Mouse (Mus musculus): ENCODE measurements around the gene Plekha5.
"Not testable (repeated sequence)": the region's sequence is repeated elsewhere in the genome, so short reads cannot be mapped to it uniquely, and the experiment has no call there.

The Plekha5 gene

DNA sequence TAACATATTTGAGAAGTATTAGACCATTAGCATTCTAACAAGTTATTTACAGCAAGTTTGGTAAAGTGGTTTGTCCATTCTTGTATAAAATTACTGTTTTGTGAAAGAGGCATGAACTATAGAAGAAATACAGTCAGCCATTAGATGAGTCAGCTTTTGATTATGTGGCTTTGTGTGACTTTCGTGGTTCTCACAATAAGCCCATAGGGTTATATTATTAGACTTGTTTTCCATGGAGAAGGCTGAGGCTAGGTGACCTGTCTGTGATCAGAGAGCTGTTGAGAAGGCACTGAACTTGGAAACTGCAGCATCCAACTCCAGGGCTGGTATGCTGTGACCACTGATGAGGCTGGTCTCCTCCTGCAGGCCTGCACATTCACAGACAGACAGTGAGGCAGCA is 88.2 kb downstream of the Plekha5 start:
- in situ Hi-C loops (cut with MboI; ENCODE audit: low pct_unique_long_range_greater_than_20kb in 1 of 2, low sequenced_read_pairs in 2 of 2, unreplicated experiment in 1 of 2), result no loop called here

GRCm38 (mm10) chr6:140512427-140512826 is 88.6 kb downstream of the Plekha5 start:
- in situ Hi-C loops (cut with MboI; ENCODE audit: low pct_unique_long_range_greater_than_20kb in 1 of 2, low sequenced_read_pairs in 2 of 2, unreplicated experiment in 1 of 2), result no loop called here

DNA sequence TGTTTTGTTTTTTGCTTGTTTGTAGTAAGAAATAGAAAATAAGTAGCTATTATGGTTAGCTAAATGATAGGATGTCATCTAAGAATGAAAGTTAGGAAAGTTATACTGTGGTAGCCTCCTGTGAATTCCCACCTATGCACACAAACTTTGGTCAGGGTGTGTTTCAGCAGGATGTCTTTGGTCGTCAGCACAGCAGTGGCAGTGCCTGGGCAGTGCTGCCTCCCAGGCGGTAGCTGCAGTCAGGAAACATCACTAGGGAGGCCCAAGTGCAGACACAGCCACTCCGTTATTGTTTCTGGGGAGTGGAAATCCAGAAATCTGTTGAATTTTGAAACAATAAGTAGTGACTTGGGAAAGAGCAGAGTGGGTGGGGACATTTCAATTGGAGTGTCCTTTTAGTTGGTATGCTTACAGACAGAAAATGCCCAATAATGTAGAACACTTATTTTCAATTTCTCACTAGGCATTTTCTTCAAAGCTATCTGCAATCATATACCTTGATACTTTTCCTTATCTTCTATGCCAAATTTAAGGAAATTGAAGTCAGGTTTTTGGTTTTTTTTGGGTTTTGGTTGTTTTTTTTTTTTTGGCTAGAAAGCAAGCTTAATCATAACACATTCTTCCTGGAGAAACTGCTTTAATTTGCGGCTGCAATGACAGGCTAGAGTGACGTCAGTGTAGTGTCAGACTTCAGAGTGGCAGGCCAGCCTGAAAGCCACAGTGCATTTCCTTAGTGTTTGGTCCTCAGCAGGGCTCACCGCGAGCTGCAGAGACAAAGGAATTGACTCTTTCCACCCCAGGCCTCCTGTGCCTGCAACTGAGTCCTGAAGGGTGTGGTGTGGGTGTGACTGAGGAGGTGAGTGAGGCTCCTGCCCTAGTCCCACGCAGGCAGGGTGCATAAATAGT is 90.6 kb downstream of the Plekha5 start:
- in situ Hi-C loops (cut with MboI; ENCODE audit: low pct_unique_long_range_greater_than_20kb in 1 of 2, low sequenced_read_pairs in 2 of 2, unreplicated experiment in 1 of 2), result no loop called here

- in situ Hi-C loops (cut with MboI; ENCODE audit: low pct_unique_long_range_greater_than_20kb in 1 of 2, low sequenced_read_pairs in 2 of 2, unreplicated experiment in 1 of 2), result no loop called here
Observed at GRCm38 (mm10) chr6:140515550-140515949, 91.7 kb downstream of the Plekha5 start.

GRCm38 (mm10) chr6:140516202-140516601 is 92.3 kb downstream of the Plekha5 start:
- in situ Hi-C loops (cut with MboI; ENCODE audit: low pct_unique_long_range_greater_than_20kb in 1 of 2, low sequenced_read_pairs in 2 of 2, unreplicated experiment in 1 of 2), result no loop called here

- in situ Hi-C loops (cut with MboI; ENCODE audit: low pct_unique_long_range_greater_than_20kb in 1 of 2, low sequenced_read_pairs in 2 of 2, unreplicated experiment in 1 of 2), result no loop called here
Observed at GRCm38 (mm10) chr6:140517188-140517587, 93.3 kb downstream of the Plekha5 start.

- in situ Hi-C loops (cut with MboI; ENCODE audit: low pct_unique_long_range_greater_than_20kb in 1 of 2, low sequenced_read_pairs in 2 of 2, unreplicated experiment in 1 of 2), result no loop called here
Observed at GRCm38 (mm10) chr6:140519019-140519418, 95.2 kb downstream of the Plekha5 start.

- in situ Hi-C loops (cut with MboI; ENCODE audit: low pct_unique_long_range_greater_than_20kb in 1 of 2, low sequenced_read_pairs in 2 of 2, unreplicated experiment in 1 of 2), result no loop called here
Observed at GRCm38 (mm10) chr6:140519488-140520159, 95.8 kb downstream of the Plekha5 start.

DNA sequence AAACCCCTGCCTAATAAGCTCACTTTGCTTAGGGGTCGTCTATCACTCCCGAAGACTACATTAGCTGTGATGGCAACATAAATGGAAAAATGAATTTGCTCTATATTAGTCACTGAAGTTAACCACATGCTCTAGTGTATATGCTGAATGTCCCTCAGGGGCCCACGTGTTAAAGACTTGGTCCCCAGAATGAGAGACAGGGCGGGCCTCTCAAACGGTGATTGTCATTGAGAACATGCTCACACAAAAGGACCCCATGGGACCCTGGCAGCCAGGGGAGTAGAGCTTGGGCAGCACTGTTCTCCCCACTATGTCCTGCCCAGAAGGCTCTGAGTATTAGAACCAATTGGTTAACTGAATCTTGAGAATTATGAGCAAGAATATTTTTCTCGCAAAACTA is 97.1 kb downstream of the Plekha5 start:
- in situ Hi-C loops (cut with MboI; ENCODE audit: low pct_unique_long_range_greater_than_20kb in 1 of 2, low sequenced_read_pairs in 2 of 2, unreplicated experiment in 1 of 2), result no loop called here

GRCm38 (mm10) chr6:140521832-140522231 is 98.0 kb downstream of the Plekha5 start:
- in situ Hi-C loops (cut with MboI; ENCODE audit: low pct_unique_long_range_greater_than_20kb in 1 of 2, low sequenced_read_pairs in 2 of 2, unreplicated experiment in 1 of 2), result no loop called here

GRCm38 (mm10) chr6:140523600-140523999 is 99.7 kb downstream of the Plekha5 start:
- in situ Hi-C loops (cut with MboI; ENCODE audit: low pct_unique_long_range_greater_than_20kb in 1 of 2, low sequenced_read_pairs in 2 of 2, unreplicated experiment in 1 of 2), result no loop called here

- in situ Hi-C loops (cut with MboI; ENCODE audit: low pct_unique_long_range_greater_than_20kb in 1 of 2, low sequenced_read_pairs in 2 of 2, unreplicated experiment in 1 of 2), result no loop called here
Observed at GRCm38 (mm10) chr6:140528414-140528813, 104.6 kb downstream of the Plekha5 start.

DNA sequence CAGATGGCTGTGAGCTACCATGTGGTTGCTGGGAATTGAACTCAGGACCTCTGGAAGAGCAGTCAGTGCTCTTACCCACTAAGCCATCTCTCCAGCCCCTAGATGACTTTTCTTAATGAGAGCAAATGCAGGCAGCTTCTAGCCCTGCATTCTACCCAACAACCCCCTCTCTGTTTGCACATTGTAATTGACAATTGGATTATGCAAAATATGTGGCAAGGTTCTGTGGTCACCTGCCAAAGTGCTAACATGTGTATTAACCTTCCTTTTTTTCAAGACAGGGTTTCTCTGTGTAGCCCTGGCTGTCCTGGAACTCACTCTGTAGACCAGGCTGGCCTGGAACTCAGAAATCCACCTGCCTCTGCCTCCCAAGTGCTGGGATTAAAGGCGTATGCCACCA is 109.0 kb downstream of the Plekha5 start:
- in situ Hi-C loops (cut with MboI; ENCODE audit: low pct_unique_long_range_greater_than_20kb in 1 of 2, low sequenced_read_pairs in 2 of 2, unreplicated experiment in 1 of 2), result not testable (repeated sequence)

- in situ Hi-C loops (cut with MboI; ENCODE audit: low pct_unique_long_range_greater_than_20kb in 1 of 2, low sequenced_read_pairs in 2 of 2, unreplicated experiment in 1 of 2), result no loop called here
Observed at GRCm38 (mm10) chr6:140533606-140534005, 109.8 kb downstream of the Plekha5 start.

- in situ Hi-C loops (cut with MboI; ENCODE audit: low pct_unique_long_range_greater_than_20kb in 1 of 2, low sequenced_read_pairs in 2 of 2, unreplicated experiment in 1 of 2), result no loop called here
Observed at GRCm38 (mm10) chr6:140535504-140535903, 111.7 kb downstream of the Plekha5 start.

DNA sequence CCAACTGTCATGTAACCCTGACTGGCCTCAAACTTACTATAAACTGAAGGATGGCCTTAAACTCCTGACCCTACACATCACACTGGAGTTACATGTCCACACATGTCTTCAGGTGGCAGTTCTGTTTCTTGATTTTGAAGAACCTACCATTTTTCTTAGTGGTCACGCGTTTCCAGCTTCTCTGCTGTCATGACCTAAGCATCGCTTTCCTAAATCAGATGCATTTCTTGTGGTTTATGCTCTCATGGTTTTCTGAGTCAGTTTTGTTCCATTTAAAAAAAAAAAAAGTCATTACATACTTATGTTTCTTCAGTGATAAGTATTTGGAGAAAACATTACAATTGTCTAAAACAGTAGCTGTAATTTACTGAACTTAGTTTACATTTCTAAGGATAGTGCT is 118.1 kb downstream of the Plekha5 start:
- in situ Hi-C loops (cut with MboI; ENCODE audit: low pct_unique_long_range_greater_than_20kb in 1 of 2, low sequenced_read_pairs in 2 of 2, unreplicated experiment in 1 of 2), result no loop called here

DNA sequence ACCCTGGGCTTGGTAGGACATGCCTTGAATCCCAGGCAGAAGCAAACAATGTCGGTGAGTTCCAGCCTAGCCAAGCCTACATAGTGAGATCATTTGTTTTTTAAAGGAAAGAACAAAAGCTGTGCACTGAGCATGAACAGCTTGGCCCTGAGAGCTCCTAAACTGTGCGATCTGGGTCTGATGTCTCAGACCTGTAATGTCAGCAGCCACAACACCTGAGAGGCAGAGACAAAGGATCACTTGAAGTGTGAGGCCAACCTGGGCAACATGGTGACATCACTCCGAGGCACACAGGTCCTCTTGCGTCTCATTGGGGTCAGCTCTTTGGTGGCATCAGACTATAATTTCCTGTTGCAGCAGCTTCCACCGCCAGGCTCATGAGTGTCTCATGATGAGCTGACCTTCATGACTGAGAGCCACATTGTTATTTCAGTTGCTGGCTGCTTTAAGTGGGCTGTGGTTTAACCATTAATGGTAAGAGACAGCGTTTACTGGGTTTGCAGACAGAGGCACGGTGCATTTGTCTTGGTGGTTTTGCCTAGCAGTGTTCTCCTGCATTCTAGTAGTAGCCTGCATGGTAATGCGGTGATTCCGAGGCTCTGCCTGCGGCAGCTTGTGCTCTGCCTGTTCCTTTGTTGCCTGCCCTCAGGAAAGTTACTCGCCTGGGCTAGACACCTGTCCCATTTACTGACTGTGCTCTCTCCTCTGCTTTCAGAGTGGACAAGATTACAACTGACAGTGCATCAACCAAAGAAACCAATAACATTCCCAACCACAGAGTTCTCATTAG is 119.3 kb downstream of the Plekha5 start:
- in situ Hi-C loops (cut with MboI; ENCODE audit: low pct_unique_long_range_greater_than_20kb in 1 of 2, low sequenced_read_pairs in 2 of 2, unreplicated experiment in 1 of 2), result no loop called here

- in situ Hi-C loops (cut with MboI; ENCODE audit: low pct_unique_long_range_greater_than_20kb in 1 of 2, low sequenced_read_pairs in 2 of 2, unreplicated experiment in 1 of 2), result no loop called here
Observed at GRCm38 (mm10) chr6:140546095-140546494, 122.2 kb downstream of the Plekha5 start.

DNA sequence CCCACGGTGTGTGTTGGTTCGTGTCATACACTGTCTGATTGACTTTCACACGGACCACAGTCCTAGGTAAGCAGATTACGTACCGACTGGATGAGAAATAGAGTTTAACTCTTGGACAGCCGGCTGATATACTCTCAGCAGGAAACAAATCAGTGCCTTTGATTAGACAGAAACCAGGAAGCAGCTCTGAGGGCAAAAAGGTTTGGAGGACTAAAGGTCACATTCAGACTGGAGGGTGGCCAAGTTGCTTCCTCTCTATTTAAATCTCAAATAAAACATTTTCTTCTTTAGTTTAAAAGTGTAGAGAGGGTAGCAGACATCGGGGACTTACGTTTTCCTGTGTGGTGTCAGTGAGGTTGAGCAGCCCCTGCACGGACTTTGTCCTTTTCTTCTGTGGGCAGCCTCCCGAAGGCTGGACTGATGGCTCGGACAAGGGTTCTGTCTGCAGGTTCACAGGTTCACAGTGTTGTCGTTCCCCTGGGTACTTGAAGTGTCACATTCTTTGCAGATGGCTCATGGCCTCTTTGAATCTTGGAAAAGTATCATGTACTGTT is 122.9 kb downstream of the Plekha5 start:
- in situ Hi-C loops (cut with MboI; ENCODE audit: low pct_unique_long_range_greater_than_20kb in 1 of 2, low sequenced_read_pairs in 2 of 2, unreplicated experiment in 1 of 2), result no loop called here

Measured in mouse embryonic stem cell (cell line).